Mouse (Mus musculus) olfactory bulb, adult 2 months (tissue): ENCODE data around the gene Akap10.

Experiments
- CTCF ChIP-seq: fragments of 200-500 bp; IDR thresholded peaks from 2 replicates; pipeline ENCODE4 v1.5.1; 2012; ENCODE audit warnings: low read depth, mild to moderate bottlenecking, low read length, moderate library complexity; ENCODE audit not compliant: insufficient read depth
- POLR2A ChIP-seq: fragments of 200-500 bp; IDR thresholded peaks from 2 replicates; pipeline ENCODE4 v1.6.1; 2012; ENCODE audit warnings: mild to moderate bottlenecking, low read depth, low read length, moderate library complexity; ENCODE audit not compliant: insufficient read depth

GRCm38 (mm10) chr11:61970901-61971300 lies 40.8 kb upstream of the Akap10 start:
- TF ChIP-seq CTCF (no peak), POLR2A (no peak)
